Mouse (Mus musculus): ENCODE data around the gene Snx10. TPM values are rescaled to one million over a fixed set of nuclear protein-coding genes. Genes with fewer than 3 reads are reported as not detected.

Gene Snx10
- 0.27 and 0.78 TPM in 2 replicates for polyA plus RNA-seq (2012; ENCODE audit: low replicate concordance)

GRCm38 (mm10) chr6:51523807-51524320, at the start of gene Snx10:
Gene Snx10 (plus strand): TSS chr6:51523901.

Other genes with a start within 250 kb of the Snx10 start
- gene Nfe2l3, start 91.2 kb upstream of the Snx10 start, polyA plus RNA-seq (2012; ENCODE audit: low replicate concordance) = not detected in 2 replicates
- gene Hnrnpa2b1, start 54.0 kb upstream of the Snx10 start, polyA plus RNA-seq (2012; ENCODE audit: low replicate concordance) = 113 and 317 TPM in 2 replicates
- gene Cbx3, start 53.5 kb upstream of the Snx10 start, polyA plus RNA-seq (2012; ENCODE audit: low replicate concordance) = 40.7 and 48.3 TPM in 2 replicates